Mouse (Mus musculus) limb, embryonic 11.5 days (tissue): ENCODE measurements around the gene Pknox2. TPM values are rescaled to one million over a fixed set of nuclear protein-coding genes. Genes with fewer than 3 reads are reported as not detected.

Source experiments
- ATAC-seq: fragments of 200-750 bp; cut with Nextera tagmentation; 2 replicates; pipeline ENCODE4 v1.8.0; 2017; ENCODE audit warnings: low read depth; ENCODE audit not compliant: insufficient number of reproducible peaks, low FRiP score, low TSS enrichment
- DNase-seq: peaks from one replicate; pipeline ENCODE4 v3.0.0-alpha.2; 2015; ENCODE audit warnings: low spot score
- H3K27ac ChIP-seq: fragments of 300-500 bp; sonication (generic); replicated peaks from 2 replicates; pipeline ENCODE4 v1.5.1; 2014; ENCODE audit warnings: low read depth, mild to moderate bottlenecking, low read length
- H3K27me3 ChIP-seq: fragments of 300-500 bp; sonication (generic); 2 replicates; pipeline ENCODE4 v1.6.1; 2014; ENCODE audit warnings: mild to moderate bottlenecking, low read length, mixed read lengths; ENCODE audit not compliant: control insufficient read depth, insufficient read depth
- H3K36me3 ChIP-seq: fragments of 300-500 bp; sonication (generic); 2 replicates; pipeline ENCODE4 v1.6.1; 2014; ENCODE audit warnings: mild to moderate bottlenecking, low read length, moderate library complexity, mixed read lengths; ENCODE audit not compliant: control insufficient read depth, insufficient read depth
- H3K4me1 ChIP-seq: fragments of 300-500 bp; sonication (generic); 2 replicates; pipeline ENCODE4 v1.6.1; 2014; ENCODE audit warnings: low read length, mixed read lengths; ENCODE audit not compliant: control insufficient read depth, insufficient read depth
- H3K4me2 ChIP-seq: fragments of 300-500 bp; sonication (generic); 2 replicates; pipeline ENCODE4 v1.6.1; 2014; ENCODE audit warnings: low read depth, mild to moderate bottlenecking, moderate library complexity; ENCODE audit not compliant: severe bottlenecking
- H3K4me3 ChIP-seq: fragments of 300-500 bp; sonication (generic); 2 replicates; pipeline ENCODE4 v1.5.1; 2014; ENCODE audit warnings: low read depth, low read length
- H3K9ac ChIP-seq: fragments of 300-500 bp; sonication (generic); 2 replicates; pipeline ENCODE4 v1.6.1; 2014; ENCODE audit warnings: mild to moderate bottlenecking, low read length
- H3K9me3 ChIP-seq: fragments of 300-500 bp; sonication (generic); 2 replicates; pipeline ENCODE4 v1.6.1; 2016; ENCODE audit warnings: low read length; ENCODE audit not compliant: control insufficient read depth
- WGBS: fragments of 180-500 bp; shearing (Covaris S2); extraction: QIAGEN DNeasy Blood & Tissue Kit; methylation state at CpG from one replicate; pipeline ENCODE4 v1.1.7; 2014; 5-methylcytosine and 5-hydroxymethylcytosine counted together
- polyA plus RNA-seq: library from polyadenylated mRNA; unstranded; fragments of >200 nt; fragmentation: Nextera tagmentation; extraction: Ambion mirVana; gene quantifications from 2 replicates; pipeline ENCODE4 v1.2.1, GENCODE M21; 2014

The Pknox2 gene
- polyA plus RNA-seq, 1 experiment from 2014 or later = 11.3 TPM

DNA sequence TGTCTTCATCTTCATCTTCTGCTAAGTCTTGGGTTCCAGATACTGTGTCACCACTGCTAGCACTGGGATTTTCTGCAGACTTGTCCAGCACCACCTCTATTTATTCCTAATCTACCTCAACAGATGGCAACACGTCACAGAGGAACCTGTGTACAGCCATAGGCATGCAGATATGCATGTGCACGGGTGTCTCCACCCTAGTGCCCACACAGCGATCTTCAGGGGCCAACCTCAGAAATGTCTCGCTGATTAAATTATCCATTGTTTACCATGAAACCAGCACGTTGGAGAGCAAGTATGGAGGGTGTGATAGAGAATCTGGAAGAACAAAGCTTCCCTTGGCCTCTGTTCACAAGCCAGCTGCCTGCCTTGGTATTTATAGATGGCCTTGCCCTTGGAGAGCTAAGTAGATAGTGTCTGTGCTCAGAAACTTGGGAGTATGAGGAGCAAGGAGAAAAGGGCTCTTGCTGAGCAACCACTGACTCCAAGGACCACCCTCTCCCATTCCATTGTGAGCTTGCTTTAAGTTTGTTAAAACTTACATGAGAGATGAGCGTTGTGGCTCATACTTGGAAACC is 253.7 kb downstream of the Pknox2 start:
- WGBS = 85% methylated on average over 6 of the region's 6 CpGs
- no peaks in the 10 kb centered on the region for H3K36me3 ChIP-seq

DNA sequence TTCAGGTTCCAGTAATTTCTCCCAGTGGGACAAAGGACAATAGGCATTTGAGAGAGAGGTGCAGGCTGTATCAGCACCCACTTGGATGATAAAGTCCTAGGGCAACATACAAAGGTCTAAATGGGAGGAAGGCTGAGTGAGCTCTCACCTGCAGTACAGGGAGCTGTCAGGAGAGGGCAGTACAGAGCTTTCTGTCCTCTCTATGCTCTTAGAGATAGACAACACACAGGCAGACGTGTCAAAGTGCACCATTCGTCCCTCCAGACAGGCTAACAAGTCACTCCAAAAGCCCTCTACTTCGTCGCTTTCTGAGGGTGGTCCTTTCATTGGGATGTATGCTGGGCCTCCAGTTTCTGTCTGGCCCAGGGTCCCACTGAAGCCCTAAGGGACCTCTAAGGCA is 256.7 kb downstream of the Pknox2 start:
- Histone ChIP-seq H3K9ac (no peak overlapping the region), H3K9me3 (no peaks in the 10 kb centered on the region), H3K4me2 (no peak overlapping the region), H3K27ac (no peak overlapping the region), H3K27me3 (no peaks in the 10 kb centered on the region), H3K4me3 (no peak overlapping the region), H3K36me3 (no peaks in the 10 kb centered on the region), H3K4me1 (no peaks in the 10 kb centered on the region)
- ATAC-seq (peak; percentile 51; the same call in 1 of the 2 replicates), DNase-seq (peak; percentile 79)
- 34% methylated on average over 4 of the region's 4 CpGs for WGBS

More for the DNA sequence above, 253.7 kb downstream of the Pknox2 start:
- Histone ChIP-seq H3K9ac (no peak overlapping the region), H3K4me1 (no peaks in the 10 kb centered on the region), H3K27me3 (no peaks in the 10 kb centered on the region), H3K4me2 (no peak overlapping the region), H3K4me3 (no peak overlapping the region), H3K27ac (no peak overlapping the region), H3K9me3 (no peaks in the 10 kb centered on the region)
- ATAC-seq (no peak), DNase-seq (no peak)

DNA sequence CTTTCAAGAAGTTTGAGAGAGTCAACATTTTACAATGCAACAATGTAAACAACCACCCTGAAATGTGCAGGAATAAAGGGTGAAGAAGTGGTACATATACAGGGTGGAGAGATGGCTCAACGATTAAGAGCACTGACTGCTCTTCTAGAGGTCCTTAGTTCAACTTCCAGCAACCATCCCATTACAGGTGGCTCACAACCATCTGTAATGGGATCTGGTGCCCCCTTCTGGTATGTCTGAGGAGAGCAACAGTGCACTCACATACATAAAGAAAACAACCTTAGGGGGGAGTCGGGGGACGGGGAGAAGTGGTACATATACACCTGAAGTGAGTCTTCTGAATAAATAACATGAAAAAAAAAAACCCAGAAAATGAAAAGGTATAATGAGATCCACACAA is 262.0 kb downstream of the Pknox2 start:
- Histone ChIP-seq H3K4me1 (no peaks in the 10 kb centered on the region), H3K9ac (no peak overlapping the region), H3K4me2 (no peak overlapping the region), H3K36me3 (no peaks in the 10 kb centered on the region), H3K27me3 (no peaks in the 10 kb centered on the region), H3K27ac (no peak overlapping the region), H3K9me3 (no peaks in the 10 kb centered on the region), H3K4me3 (no peak overlapping the region)
- ATAC-seq = no peak
- DNase-seq = peak; percentile 39
- WGBS = 77% methylated on average over 3 of the region's 3 CpGs

DNA sequence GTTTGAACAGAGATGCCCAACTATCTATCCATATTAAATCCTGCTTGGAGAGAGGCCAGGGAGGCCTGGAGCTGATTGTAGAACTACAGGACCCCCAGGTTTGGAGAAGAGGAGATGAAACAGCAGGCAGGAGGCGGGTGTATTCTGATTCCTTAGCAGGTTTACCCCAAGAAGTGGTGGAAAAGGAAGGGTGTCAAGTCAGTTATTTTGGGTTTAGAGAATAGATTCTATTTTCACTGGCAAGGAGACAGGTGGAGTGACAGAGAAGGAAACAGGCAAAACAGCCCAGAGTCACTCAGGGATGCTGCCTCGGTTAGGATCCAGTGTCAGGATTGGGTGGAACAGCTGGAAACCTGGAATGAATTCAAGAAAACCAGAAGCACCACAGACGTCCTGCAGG is 263.6 kb downstream of the Pknox2 start:
- ATAC-seq (no peak), DNase-seq (no peak)
- 72% methylated on average over 3 of the region's 3 CpGs for WGBS
- Histone ChIP-seq H3K9ac (no peak overlapping the region), H3K27me3 (no peaks in the 10 kb centered on the region), H3K4me3 (no peak overlapping the region), H3K36me3 (no peaks in the 10 kb centered on the region), H3K27ac (no peak overlapping the region), H3K4me1 (no peaks in the 10 kb centered on the region), H3K4me2 (no peak overlapping the region), H3K9me3 (no peaks in the 10 kb centered on the region)

DNA sequence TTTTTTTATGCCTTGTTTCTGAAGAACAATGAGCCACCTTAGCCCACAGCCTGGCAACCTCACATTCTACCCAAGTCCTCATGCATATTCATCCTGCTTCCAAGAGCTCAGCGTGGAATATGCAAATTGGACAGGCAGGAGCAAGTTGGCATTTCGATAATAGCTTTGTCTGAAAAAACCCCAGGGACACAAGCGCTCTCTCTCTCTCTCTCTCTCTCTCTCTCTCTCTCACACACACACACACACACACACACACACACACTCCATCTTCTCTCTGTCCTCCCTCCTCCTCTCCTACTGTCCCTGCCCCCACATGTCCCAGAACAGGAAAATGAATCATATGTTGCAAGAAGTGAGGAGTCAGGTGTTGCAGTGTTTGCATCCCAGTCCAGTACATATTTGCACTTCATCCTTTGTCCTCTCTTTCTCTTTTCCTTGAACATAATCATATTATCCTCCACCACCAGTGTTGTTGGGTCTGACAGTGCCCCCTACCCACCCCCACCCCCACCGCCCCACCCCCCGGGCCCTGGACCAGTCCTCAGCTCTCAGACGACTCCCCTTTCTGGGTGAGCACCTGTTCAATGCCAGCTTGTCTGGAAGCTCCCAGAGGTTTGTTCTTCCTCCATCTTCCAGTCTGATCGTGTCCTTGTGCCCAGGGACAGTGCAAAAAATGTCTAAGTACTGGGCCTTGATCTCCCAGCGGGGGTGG is 265.0 kb downstream of the Pknox2 start:
- no peak overlapping the region for H3K9ac ChIP-seq
- DNase-seq (no peak), ATAC-seq (no peak)
- H3K4me3 ChIP-seq = no peak overlapping the region
- no peak overlapping the region for H3K4me2 ChIP-seq
- H3K27ac ChIP-seq = no peak overlapping the region
- WGBS = 45% methylated on average over 8 of the region's 8 CpGs
- no peaks in the 10 kb centered on the region for H3K36me3 ChIP-seq
- no peaks in the 10 kb centered on the region for H3K4me1 ChIP-seq
- H3K9me3 ChIP-seq = no peaks in the 10 kb centered on the region
- H3K27me3 ChIP-seq = no peaks in the 10 kb centered on the region

DNA sequence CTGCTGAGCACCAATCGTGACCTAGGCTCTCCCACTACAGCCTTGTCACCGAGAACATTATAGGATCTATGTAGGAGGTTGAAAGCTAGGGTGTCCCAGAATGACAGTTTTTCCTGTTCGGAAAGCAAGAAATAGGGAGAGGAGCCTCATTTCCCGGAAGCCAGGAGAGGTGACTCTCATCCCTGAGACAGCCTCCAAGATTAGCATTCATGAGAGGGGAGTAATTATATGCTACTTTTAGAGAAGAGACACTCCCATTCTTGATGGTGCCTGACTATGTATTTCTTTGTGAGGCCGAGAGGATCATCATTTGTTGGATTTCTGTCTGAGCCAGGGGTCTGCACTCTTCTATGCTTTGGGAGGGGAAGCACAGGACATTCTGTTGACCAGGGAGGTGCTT is 265.6 kb downstream of the Pknox2 start:
- 78% methylated on average over 5 of the region's 5 CpGs for WGBS

DNA sequence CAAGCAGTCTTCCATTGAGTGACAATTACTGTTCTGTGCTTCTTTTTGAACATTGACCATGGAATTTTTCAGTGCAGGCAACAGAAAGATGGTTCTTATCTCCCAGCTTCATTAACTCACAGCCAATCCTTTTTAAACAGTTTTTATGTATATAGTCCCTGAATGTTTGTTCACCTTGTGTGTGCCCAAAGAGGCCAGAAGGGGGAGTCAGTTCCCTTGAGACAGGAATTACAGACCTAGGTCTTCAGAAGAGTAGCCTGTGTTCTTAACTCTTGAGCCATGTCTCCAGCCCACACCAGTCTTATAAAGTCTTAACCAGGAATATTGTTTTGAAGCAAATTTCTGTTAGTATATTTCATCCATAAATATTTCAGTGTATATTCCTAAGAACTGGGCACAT is 270.4 kb downstream of the Pknox2 start:
- Histone ChIP-seq H3K4me2 (no peak overlapping the region), H3K27ac (no peak overlapping the region), H3K27me3 (no peaks in the 10 kb centered on the region), H3K9me3 (no peaks in the 10 kb centered on the region), H3K4me1 (no peaks in the 10 kb centered on the region), H3K9ac (no peak overlapping the region), H3K4me3 (no peak overlapping the region), H3K36me3 (no peaks in the 10 kb centered on the region)
- ATAC-seq (no peak), DNase-seq (no peak)

More for the DNA sequence above, 265.6 kb downstream of the Pknox2 start:
- no peaks in the 10 kb centered on the region for H3K9me3 ChIP-seq
- H3K36me3 ChIP-seq = no peaks in the 10 kb centered on the region
- no peak for DNase-seq
- no peak overlapping the region for H3K27ac ChIP-seq
- ATAC-seq = no peak
- no peaks in the 10 kb centered on the region for H3K27me3 ChIP-seq
- H3K4me3 ChIP-seq = no peak overlapping the region
- no peak overlapping the region for H3K4me2 ChIP-seq
- H3K9ac ChIP-seq = no peak overlapping the region
- no peaks in the 10 kb centered on the region for H3K4me1 ChIP-seq

DNA sequence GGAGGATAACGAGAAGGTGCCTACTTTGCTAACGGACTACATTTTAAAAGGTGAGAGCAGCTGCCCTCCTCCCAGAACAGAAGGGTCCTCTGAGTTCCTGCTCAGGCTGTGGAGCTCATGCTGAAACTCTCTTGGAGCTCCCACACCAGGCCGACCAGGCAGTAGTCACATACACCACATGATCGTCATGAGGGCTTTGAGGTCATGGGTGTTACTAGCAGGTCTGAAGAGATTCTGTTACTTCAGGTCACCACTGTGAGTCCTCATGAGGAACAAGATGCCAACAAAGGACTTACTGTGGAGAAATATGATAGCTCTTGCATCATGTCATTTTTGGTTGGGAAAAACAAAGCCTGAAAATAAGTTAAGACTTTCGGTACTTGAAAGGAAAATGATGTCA is 270.9 kb downstream of the Pknox2 start:
- Histone ChIP-seq H3K4me3 (no peak overlapping the region), H3K4me2 (no peak overlapping the region), H3K9ac (no peak overlapping the region), H3K4me1 (no peaks in the 10 kb centered on the region), H3K27ac (no peak overlapping the region), H3K36me3 (no peaks in the 10 kb centered on the region), H3K27me3 (no peaks in the 10 kb centered on the region), H3K9me3 (no peaks in the 10 kb centered on the region)
- no peak for DNase-seq
- WGBS = 87% methylated on average over 5 of the region's 5 CpGs
- ATAC-seq = no peak

DNA sequence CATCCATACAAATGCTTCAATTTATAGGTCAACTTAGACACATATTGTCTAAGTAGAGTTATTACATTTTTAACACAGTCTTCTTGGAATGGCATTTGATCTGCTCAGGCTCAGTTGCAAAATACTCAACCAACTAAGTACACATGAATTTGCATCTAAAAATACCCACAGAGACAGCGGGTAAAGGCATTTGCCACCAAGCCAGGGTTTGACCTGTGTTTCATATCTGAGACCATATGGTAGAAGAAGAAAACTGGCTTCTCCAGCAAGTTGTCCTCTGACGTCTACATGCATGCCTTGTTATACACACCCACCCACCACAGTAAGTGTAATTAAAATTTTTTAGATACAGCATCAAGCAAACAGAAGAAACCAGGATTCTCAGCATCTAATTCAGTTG is 273.4 kb downstream of the Pknox2 start:
- ATAC-seq (no peak), DNase-seq (no peak)
- H3K9me3 ChIP-seq = no peaks in the 10 kb centered on the region
- H3K4me3 ChIP-seq = no peak overlapping the region
- H3K27ac ChIP-seq = no peak overlapping the region
- H3K4me1 ChIP-seq = no peaks in the 10 kb centered on the region
- no peaks in the 10 kb centered on the region for H3K36me3 ChIP-seq
- no peaks in the 10 kb centered on the region for H3K27me3 ChIP-seq
- no peak overlapping the region for H3K9ac ChIP-seq
- no peak overlapping the region for H3K4me2 ChIP-seq
- 76% methylated on average over 2 of the region's 2 CpGs for WGBS
